Mouse (Mus musculus) midbrain, embryonic 15.5 days (tissue): ENCODE data around the gene C2cd4b. TPM values are rescaled to one million over a fixed set of nuclear protein-coding genes. Genes with fewer than 3 reads are reported as not detected.
"Not testable (repeated sequence)": the region's sequence is repeated elsewhere in the genome, so short reads cannot be mapped to it uniquely, and the experiment has no call there.

ENCODE experiments used
- ATAC-seq: fragments of 200-750 bp; cut with Nextera tagmentation; replicated peaks from 2 replicates; pipeline ENCODE4 v1.8.0; 2017; ENCODE audit warnings: moderate TSS enrichment
- H3K27ac ChIP-seq: fragments of 300-500 bp; sonication (generic); 2 replicates; pipeline ENCODE4 v1.5.1; 2015; ENCODE audit warnings: mild to moderate bottlenecking, inconsistent platforms
- H3K27me3 ChIP-seq: fragments of 300-500 bp; sonication (generic); replicated peaks from 2 replicates; pipeline ENCODE4 v1.6.1; 2015; ENCODE audit warnings: inconsistent platforms
- H3K36me3 ChIP-seq: fragments of 300-500 bp; sonication (generic); replicated peaks from 2 replicates; pipeline ENCODE4 v1.6.1; 2015; ENCODE audit warnings: inconsistent platforms
- H3K4me1 ChIP-seq: fragments of 300-500 bp; sonication (generic); 2 replicates; pipeline ENCODE4 v1.6.1; 2015; ENCODE audit warnings: inconsistent platforms
- H3K4me2 ChIP-seq: fragments of 300-500 bp; sonication (generic); 2 replicates; pipeline ENCODE4 v1.6.1; 2015; ENCODE audit warnings: inconsistent platforms, mild to moderate bottlenecking, moderate library complexity
- H3K4me3 ChIP-seq: fragments of 300-500 bp; sonication (generic); 2 replicates; pipeline ENCODE4 v1.5.1; 2015; ENCODE audit warnings: mild to moderate bottlenecking, inconsistent platforms
- H3K9ac ChIP-seq: fragments of 300-500 bp; sonication (generic); 2 replicates; pipeline ENCODE4 v1.6.1; 2015; ENCODE audit warnings: mild to moderate bottlenecking, inconsistent platforms
- H3K9me3 ChIP-seq: fragments of 300-500 bp; sonication (generic); 2 replicates; pipeline ENCODE4 v1.6.1; 2016; ENCODE audit warnings: inconsistent platforms
- WGBS: fragments of 180-500 bp; shearing (Covaris S2); methylation state at CpG from one replicate; pipeline ENCODE4 v1.1.7; 2015; ENCODE audit warnings: mixed read lengths; 5-methylcytosine and 5-hydroxymethylcytosine counted together
- polyA plus RNA-seq: library from polyadenylated mRNA; unstranded; fragments of >200 nt; fragmentation: Nextera tagmentation; extraction: Ambion mirVana; gene quantifications from 2 replicates; pipeline ENCODE4 v1.2.1, GENCODE M21; 2015

The C2cd4b gene
- polyA plus RNA-seq, 1 experiment from 2014 or later = 1.4 TPM

DNA sequence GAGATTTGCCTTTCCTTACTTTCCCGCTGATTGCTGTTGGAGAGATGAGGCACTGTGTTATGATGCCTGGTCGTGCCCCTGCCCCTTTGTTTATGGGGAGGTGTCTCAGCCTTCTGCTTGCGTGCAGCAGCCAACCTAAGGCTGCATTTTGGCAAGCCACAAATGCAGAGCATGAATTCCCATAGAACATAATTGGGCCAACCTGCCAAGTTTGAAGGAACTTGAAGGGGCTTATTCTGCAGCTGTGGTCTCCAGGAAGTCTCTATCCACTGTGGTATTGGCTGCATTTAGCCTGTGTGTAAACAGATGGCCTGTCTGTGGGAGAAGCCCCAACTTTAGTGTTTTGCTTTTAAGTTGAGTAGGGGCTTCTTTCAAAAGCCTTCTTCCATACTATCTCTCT, 4.5 kb upstream of the C2cd4b start:
- 67% methylated on average over 3 of the region's 3 CpGs for WGBS
- Histone ChIP-seq H3K9me3 (no peaks in the 10 kb centered on the region), H3K4me3 (no peak overlapping the region), H3K4me1 (peaks cover 10% of the 10 kb centered on the region), H3K9ac (no peak overlapping the region), H3K27ac (no peak overlapping the region), H3K27me3 (peaks cover 11% of the 10 kb centered on the region), H3K36me3 (no peaks in the 10 kb centered on the region), H3K4me2 (no peak overlapping the region)
- ATAC-seq = no peak

DNA sequence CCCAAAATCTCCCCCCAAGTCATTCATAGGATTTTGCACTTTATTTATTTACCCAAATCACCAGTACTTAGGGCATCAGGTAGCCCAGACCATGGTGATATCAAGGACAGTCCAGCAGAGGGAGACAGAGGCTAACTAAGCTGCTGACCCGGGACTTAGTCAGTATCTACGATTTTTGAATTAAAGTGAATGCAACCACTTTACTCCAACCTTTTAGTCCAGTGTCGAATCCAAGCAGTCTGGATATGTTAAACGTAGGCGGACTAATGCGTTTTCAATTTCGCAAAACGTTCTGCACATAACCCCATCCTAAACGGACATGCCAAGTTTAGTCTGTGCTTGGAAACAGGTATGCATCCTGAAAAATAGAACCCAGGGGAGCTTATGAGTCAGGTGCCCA, 551 bp upstream of the C2cd4b start:
- WGBS = 6% methylated on average over 9 of the region's 9 CpGs
- H3K4me1 ChIP-seq = peaks cover 19% of the 10 kb centered on the region
- peaks cover 11% of the 10 kb centered on the region for H3K27me3 ChIP-seq
- H3K9me3 ChIP-seq = no peaks in the 10 kb centered on the region
- H3K27ac ChIP-seq = no peak overlapping the region
- no peak; the same call in 1 of the 2 replicates for ATAC-seq
- H3K9ac ChIP-seq = no peak overlapping the region
- H3K4me3 ChIP-seq = peak overlapping the region; percentile 86
- no peaks in the 10 kb centered on the region for H3K36me3 ChIP-seq
- peak overlapping the region; percentile 95 for H3K4me2 ChIP-seq

DNA sequence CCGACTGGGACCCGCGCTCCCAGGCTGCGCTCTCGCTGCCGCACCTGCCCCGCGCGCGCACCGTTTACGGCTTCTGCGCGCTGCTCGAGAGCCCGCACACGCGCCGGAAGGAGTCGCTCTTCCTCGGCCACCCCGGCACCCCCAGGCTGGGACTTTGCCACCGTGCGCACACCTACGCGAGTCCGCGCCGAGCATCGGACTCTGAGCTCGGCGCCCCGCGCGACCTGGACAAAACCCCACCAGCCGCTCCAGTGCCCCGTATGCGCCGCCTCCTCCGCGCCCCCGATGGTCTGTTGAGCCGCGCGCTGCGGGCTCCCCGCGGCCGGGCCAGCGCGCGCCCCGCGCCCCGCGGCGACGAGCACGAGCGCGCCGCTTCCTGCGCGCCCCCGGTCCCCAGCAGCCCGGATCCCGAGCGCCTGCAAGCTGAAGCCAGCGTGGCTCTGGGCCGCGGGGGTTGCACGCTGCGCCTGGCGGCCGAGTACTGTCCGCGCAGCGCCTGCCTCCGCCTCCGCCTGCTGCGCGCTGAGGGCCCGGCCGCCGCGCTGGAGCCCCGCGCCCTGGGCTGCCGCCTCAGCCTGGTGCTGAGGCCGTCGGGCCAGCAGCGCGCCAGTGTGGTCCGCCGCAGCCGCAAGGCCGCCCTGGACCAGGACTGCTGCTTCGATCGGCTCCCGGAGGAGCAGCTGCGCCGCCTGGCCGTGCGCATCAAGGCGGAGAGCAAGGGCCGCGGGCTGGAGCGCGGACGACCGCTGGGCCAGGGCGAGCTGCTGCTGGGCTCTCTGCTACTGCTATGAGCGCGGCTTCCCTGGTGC, 923 bp downstream of the C2cd4b start:
- H3K36me3 ChIP-seq, H3K9me3 ChIP-seq: not testable (repeated sequence)
- Histone ChIP-seq H3K27ac (peak overlapping the region; percentile 87), H3K27me3 (peaks cover 11% of the 10 kb centered on the region), H3K4me3 (peak overlapping the region; percentile 86), H3K4me1 (peaks cover 19% of the 10 kb centered on the region), H3K4me2 (peak overlapping the region; percentile 95), H3K9ac (peak overlapping the region; percentile 69)
- peak; percentile 93 for ATAC-seq
- WGBS = under 1% methylated on average over 99 of the region's 114 CpGs

- Histone ChIP-seq H3K4me3 (peak overlapping the region; percentile 86), H3K9ac (no peak overlapping the region)
Observed at GRCm38 (mm10) chr9:67760991-67761390, 1.8 kb downstream of the C2cd4b start.

DNA sequence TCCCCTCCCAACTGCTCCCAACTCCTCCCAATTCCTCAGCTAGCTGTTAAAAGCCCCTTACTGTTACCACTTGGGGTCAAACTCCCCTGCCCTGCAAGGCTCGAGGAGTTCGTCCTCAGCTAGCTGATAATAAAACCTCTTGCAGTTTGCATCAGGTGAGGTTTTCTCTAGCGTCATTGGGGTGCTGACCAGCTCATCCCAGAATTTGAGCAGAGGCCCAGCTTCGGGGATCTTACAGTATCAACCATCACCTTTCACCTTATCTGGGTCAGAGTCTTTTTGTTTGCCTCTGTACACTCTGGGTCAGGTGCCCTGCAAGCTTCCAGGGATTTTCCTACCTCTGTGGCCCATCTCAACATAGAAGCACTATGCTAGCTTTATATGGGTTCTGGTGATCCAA, 4.1 kb downstream of the C2cd4b start:
- H3K4me3 ChIP-seq = no peak overlapping the region
- ATAC-seq = no peak
- no peak overlapping the region for H3K9ac ChIP-seq
- no peaks in the 10 kb centered on the region for H3K36me3 ChIP-seq
- H3K27me3 ChIP-seq = peaks cover 9% of the 10 kb centered on the region
- WGBS = 89% methylated on average over 4 of the region's 4 CpGs
- H3K4me1 ChIP-seq = peaks cover 19% of the 10 kb centered on the region
- no peaks in the 10 kb centered on the region for H3K9me3 ChIP-seq
- no peak overlapping the region for H3K4me2 ChIP-seq
- no peak overlapping the region for H3K27ac ChIP-seq

More at GRCm38 (mm10) chr9:67760991-67761390, 1.8 kb downstream of the C2cd4b start:
- ATAC-seq = no peak
- Histone ChIP-seq H3K36me3 (no peaks in the 10 kb centered on the region), H3K9me3 (no peaks in the 10 kb centered on the region), H3K4me1 (peaks cover 19% of the 10 kb centered on the region), H3K27me3 (peaks cover 11% of the 10 kb centered on the region), H3K4me2 (peak overlapping the region; percentile 95), H3K27ac (no peak overlapping the region)
- WGBS = 58% methylated on average over 6 of the region's 6 CpGs

GRCm38 (mm10) chr9:67766405-67766804, 7.2 kb downstream of the C2cd4b start:
- no peak overlapping the region for H3K4me2 ChIP-seq
- H3K9me3 ChIP-seq = no peaks in the 10 kb centered on the region
- H3K36me3 ChIP-seq = no peaks in the 10 kb centered on the region
- H3K4me1 ChIP-seq = no peaks in the 10 kb centered on the region; the same call in 1 of the 2 replicates
- WGBS = 87% methylated on average over 4 of the region's 4 CpGs
- no peak for ATAC-seq
- no peak overlapping the region for H3K27ac ChIP-seq
- no peak overlapping the region for H3K4me3 ChIP-seq
- no peak overlapping the region for H3K9ac ChIP-seq
- H3K27me3 ChIP-seq = no peaks in the 10 kb centered on the region

DNA sequence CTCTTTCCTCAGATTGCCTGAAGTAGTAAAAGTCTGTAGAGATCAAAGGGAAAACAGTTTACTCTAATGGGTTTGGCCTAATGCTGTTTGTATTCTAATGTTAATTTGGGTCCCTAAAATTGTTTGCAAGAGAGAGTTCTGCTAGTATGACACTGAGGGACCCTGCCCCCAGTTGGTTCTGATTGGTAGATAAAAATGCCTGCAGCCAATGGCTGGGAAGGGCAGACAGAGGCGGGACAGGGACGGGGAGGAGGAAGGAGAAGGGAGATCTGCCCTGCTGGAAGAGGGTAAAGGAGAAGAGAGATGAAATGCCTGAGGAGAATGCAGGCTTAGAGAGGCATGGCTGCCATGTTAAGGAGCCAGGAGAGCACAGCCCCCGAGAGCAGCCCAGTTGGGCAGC, 7.7 kb downstream of the C2cd4b start:
- no peaks in the 10 kb centered on the region for H3K36me3 ChIP-seq

DNA sequence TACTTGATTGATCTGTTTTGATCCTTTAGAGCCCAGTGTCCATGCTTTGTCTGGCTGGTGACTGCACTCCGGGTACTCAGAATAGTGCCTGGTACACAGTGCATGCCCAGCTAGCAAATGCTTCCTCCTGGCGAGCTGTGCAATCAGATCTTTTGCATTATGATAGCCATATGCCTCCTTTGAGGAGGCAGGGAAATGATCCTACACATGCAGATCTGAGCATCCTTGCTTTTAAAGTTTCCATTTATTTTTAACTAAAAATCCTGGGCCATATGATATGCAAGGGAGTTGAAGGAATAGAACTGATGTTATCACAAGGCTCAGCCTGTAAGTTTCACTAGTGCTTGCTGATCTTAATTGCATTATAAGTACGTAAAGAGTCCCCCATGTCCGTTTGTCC, 9.6 kb downstream of the C2cd4b start:
- 84% methylated on average over 4 of the region's 4 CpGs for WGBS
- no peaks in the 10 kb centered on the region; the same call in 1 of the 2 replicates for H3K4me1 ChIP-seq
- no peak overlapping the region for H3K27ac ChIP-seq
- no peaks in the 10 kb centered on the region for H3K9me3 ChIP-seq
- H3K9ac ChIP-seq = no peak overlapping the region
- H3K27me3 ChIP-seq = no peaks in the 10 kb centered on the region
- no peak for ATAC-seq
- no peak overlapping the region for H3K4me3 ChIP-seq
- H3K4me2 ChIP-seq = no peak overlapping the region
- no peaks in the 10 kb centered on the region for H3K36me3 ChIP-seq

More for the DNA sequence above, 7.7 kb downstream of the C2cd4b start:
- H3K4me1 ChIP-seq = no peaks in the 10 kb centered on the region; the same call in 1 of the 2 replicates
- no peak for ATAC-seq
- no peak overlapping the region for H3K9ac ChIP-seq
- no peak overlapping the region for H3K27ac ChIP-seq
- H3K4me3 ChIP-seq = no peak overlapping the region
- 27% methylated on average over 3 of the region's 3 CpGs for WGBS
- H3K27me3 ChIP-seq = no peaks in the 10 kb centered on the region
- no peak overlapping the region for H3K4me2 ChIP-seq
- no peaks in the 10 kb centered on the region for H3K9me3 ChIP-seq

DNA sequence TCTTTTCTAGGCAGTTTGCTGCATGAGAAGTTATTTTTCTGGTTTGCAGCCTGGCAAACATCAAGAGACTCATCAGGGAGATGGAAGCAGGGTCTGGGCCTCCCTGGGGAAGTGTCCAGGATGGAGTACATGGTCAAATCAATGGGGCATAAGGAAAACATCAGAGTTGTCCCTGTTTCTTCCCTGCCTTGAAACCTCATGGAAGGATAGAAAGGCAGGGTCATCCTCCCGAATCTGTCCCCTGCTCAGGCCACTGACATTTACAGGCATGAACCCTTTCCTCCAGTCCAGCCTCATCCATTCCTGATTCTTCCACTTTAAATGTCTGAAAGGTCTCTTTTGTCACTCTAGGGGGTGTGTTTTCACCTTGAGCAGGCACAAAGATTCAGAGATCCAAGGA, 10.2 kb downstream of the C2cd4b start:
- H3K4me1 ChIP-seq = no peaks in the 10 kb centered on the region; the same call in 1 of the 2 replicates
- no peaks in the 10 kb centered on the region for H3K36me3 ChIP-seq
- H3K9me3 ChIP-seq = no peaks in the 10 kb centered on the region
- no peaks in the 10 kb centered on the region for H3K27me3 ChIP-seq
- H3K4me2 ChIP-seq = no peak overlapping the region
- no peak overlapping the region for H3K9ac ChIP-seq
- no peak overlapping the region for H3K27ac ChIP-seq
- 88% methylated on average over 1 of the region's 1 CpGs for WGBS
- H3K4me3 ChIP-seq = no peak overlapping the region
- no peak for ATAC-seq

DNA sequence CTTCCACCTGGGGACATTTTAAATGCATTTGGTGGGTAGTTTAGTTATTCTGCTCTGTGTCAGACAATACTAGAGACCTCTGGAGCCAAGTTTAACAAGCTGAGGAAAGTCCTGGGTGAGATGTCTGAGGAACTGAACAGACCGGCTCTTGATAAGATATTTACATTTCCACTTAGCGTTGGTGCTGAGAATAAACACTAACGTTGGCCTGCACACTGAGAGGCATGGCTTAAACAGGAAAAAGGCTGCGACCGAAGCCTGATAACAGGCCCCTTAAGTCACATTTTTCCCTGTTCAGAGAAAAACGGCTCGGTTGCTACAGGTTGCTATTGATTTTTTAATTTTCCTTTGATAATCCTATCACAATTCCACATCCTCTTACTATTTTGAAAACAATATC, 12.1 kb downstream of the C2cd4b start:
- Histone ChIP-seq H3K9ac (no peak overlapping the region), H3K9me3 (no peaks in the 10 kb centered on the region), H3K4me3 (no peak overlapping the region), H3K36me3 (no peaks in the 10 kb centered on the region), H3K27me3 (no peaks in the 10 kb centered on the region), H3K4me1 (no peaks in the 10 kb centered on the region; the same call in 1 of the 2 replicates), H3K27ac (no peak overlapping the region), H3K4me2 (no peak overlapping the region)
- ATAC-seq = no peak
- WGBS = 74% methylated on average over 7 of the region's 7 CpGs

DNA sequence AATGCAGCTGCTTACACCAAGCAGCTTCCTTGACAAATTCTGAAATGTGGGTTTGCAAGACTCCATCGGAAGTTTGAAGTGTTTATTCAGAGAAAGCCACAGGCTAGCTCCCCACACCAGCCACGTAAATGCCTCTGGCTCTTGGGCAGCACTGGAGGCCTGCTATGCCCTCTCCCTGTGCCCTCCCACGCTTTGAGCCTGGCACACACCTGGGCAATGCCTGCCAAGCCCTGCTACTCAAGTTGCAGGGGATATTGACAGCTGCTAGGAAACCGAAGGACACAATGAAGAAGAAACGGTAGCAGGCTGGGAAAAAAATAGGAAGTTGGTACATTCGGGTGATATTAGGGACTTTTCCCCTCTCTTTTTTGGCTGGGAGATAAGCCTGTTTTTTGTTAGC, 15.0 kb downstream of the C2cd4b start:
- Histone ChIP-seq H3K9ac (no peak overlapping the region), H3K36me3 (no peaks in the 10 kb centered on the region), H3K4me2 (no peak overlapping the region), H3K9me3 (no peaks in the 10 kb centered on the region), H3K4me1 (peaks cover 4% of the 10 kb centered on the region; the same call in 1 of the 2 replicates), H3K4me3 (no peak overlapping the region), H3K27me3 (no peaks in the 10 kb centered on the region), H3K27ac (no peak overlapping the region)
- WGBS = 82% methylated on average over 6 of the region's 6 CpGs
- ATAC-seq = no peak

- H3K4me1 ChIP-seq = peaks cover 4% of the 10 kb centered on the region; the same call in 1 of the 2 replicates
- no peaks in the 10 kb centered on the region for H3K36me3 ChIP-seq
- no peak overlapping the region for H3K9ac ChIP-seq
- H3K4me3 ChIP-seq = no peak overlapping the region
- ATAC-seq = no peak
- H3K27ac ChIP-seq = no peak overlapping the region
- H3K27me3 ChIP-seq = no peaks in the 10 kb centered on the region
- H3K9me3 ChIP-seq = no peaks in the 10 kb centered on the region
- no peak overlapping the region for H3K4me2 ChIP-seq
- 36% methylated on average over 8 of the region's 8 CpGs for WGBS
Observed at GRCm38 (mm10) chr9:67778553-67778952, 19.3 kb downstream of the C2cd4b start.

DNA sequence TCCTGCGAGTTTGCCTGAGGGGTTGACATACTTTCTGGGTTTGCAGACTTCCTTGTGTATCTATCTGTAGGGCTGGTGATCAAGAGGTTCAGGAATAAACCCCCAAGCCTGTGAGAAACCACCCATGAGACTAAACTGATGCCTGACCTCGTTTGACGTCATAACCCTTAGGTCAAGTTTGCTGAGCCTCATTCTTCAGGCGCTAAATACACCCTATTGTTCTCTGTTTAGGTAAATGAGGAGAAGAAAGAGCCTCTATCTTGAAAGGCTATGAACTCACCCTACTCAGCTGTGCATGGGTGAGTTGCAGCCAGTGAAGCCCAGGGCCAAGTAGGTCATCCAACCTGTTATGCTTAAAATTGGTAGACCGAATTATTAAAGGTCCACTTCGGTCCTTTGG, 23.5 kb downstream of the C2cd4b start:
- 78% methylated on average over 6 of the region's 6 CpGs for WGBS
- no peak overlapping the region for H3K4me2 ChIP-seq
- H3K27me3 ChIP-seq = no peaks in the 10 kb centered on the region
- no peak overlapping the region for H3K9ac ChIP-seq
- no peak overlapping the region for H3K27ac ChIP-seq
- H3K9me3 ChIP-seq = peaks cover 3% of the 10 kb centered on the region; the same call in 1 of the 2 replicates
- H3K4me1 ChIP-seq = peaks cover 4% of the 10 kb centered on the region; the same call in 1 of the 2 replicates
- no peaks in the 10 kb centered on the region for H3K36me3 ChIP-seq
- no peak for ATAC-seq
- no peak overlapping the region for H3K4me3 ChIP-seq
